Mouse (Mus musculus): ENCODE data around the gene Pik3r5. TPM values are rescaled to one million over a fixed set of nuclear protein-coding genes. Genes with fewer than 3 reads are reported as not detected.

The Pik3r5 gene
- polyA plus RNA-seq, 1 experiment from 2014 or later: 0.27 TPM

- Histone ChIP-seq H3K4me3 (no peak overlapping the region), H3K4me2 (no peak overlapping the region), H3K27ac (no peak overlapping the region), H3K9me3 (replicated peaks) (no peaks in the 10 kb centered on the region), H3K9ac (no peak overlapping the region), H3K4me1 (no peaks in the 10 kb centered on the region), H3K27me3 (replicated peaks) (peaks cover 4% of the 10 kb centered on the region; the same call in 1 of the 2 replicates), H3K36me3 (no peaks in the 10 kb centered on the region)
- WGBS (ENCODE audit: insufficient replicate concordance): 66% methylated on average over 9 of the region's 9 CpGs
- ATAC-seq: no peak
Measured at GRCm38 (mm10) chr11:68440100-68440499, 8.2 kb downstream of the Pik3r5 start.

- no peaks in the 10 kb centered on the region; the same call in 1 of the 2 replicates for H3K27me3 ChIP-seq (replicated peaks)
- 41% methylated on average over 5 of the region's 5 CpGs for WGBS (ENCODE audit: insufficient replicate concordance)
- no peaks in the 10 kb centered on the region for H3K9me3 ChIP-seq (replicated peaks)
- ATAC-seq: no peak
- no peak overlapping the region for H3K4me2 ChIP-seq
- no peaks in the 10 kb centered on the region for H3K36me3 ChIP-seq
- H3K9ac ChIP-seq: no peak overlapping the region
- H3K27ac ChIP-seq: no peak overlapping the region
- H3K4me1 ChIP-seq: no peaks in the 10 kb centered on the region
- H3K4me3 ChIP-seq: no peak overlapping the region
Measured at GRCm38 (mm10) chr11:68440965-68441364, 9.0 kb downstream of the Pik3r5 start.

GRCm38 (mm10) chr11:68442346-68442745, 10.4 kb downstream of the Pik3r5 start:
- H3K4me1 ChIP-seq: no peaks in the 10 kb centered on the region
- ATAC-seq: no peak
- WGBS (ENCODE audit: insufficient replicate concordance): 73% methylated on average over 8 of the region's 8 CpGs

GRCm38 (mm10) chr11:68442983-68443638, 11.2 kb downstream of the Pik3r5 start:
- no peaks in the 10 kb centered on the region; the same call in none of the 2 replicates for H3K27me3 ChIP-seq (replicated peaks)
- no peak overlapping the region for H3K27ac ChIP-seq
- ATAC-seq: no peak
- H3K4me3 ChIP-seq: no peak overlapping the region
- H3K36me3 ChIP-seq: no peaks in the 10 kb centered on the region
- no peaks in the 10 kb centered on the region for H3K4me1 ChIP-seq
- no peak overlapping the region for H3K9ac ChIP-seq
- H3K4me2 ChIP-seq: no peak overlapping the region
- WGBS (ENCODE audit: insufficient replicate concordance): 60% methylated on average over 12 of the region's 12 CpGs
- H3K9me3 ChIP-seq (replicated peaks): no peaks in the 10 kb centered on the region

More at GRCm38 (mm10) chr11:68442346-68442745, 10.4 kb downstream of the Pik3r5 start:
- Histone ChIP-seq H3K36me3 (no peaks in the 10 kb centered on the region), H3K27ac (no peak overlapping the region), H3K9me3 (replicated peaks) (no peaks in the 10 kb centered on the region), H3K4me3 (no peak overlapping the region), H3K9ac (no peak overlapping the region), H3K4me2 (no peak overlapping the region), H3K27me3 (replicated peaks) (no peaks in the 10 kb centered on the region; the same call in none of the 2 replicates)

GRCm38 (mm10) chr11:68445901-68446300, 14.0 kb downstream of the Pik3r5 start:
- no peak for ATAC-seq
- Histone ChIP-seq H3K27ac (no peak overlapping the region), H3K4me2 (no peak overlapping the region), H3K27me3 (replicated peaks) (no peaks in the 10 kb centered on the region; the same call in none of the 2 replicates), H3K4me1 (no peaks in the 10 kb centered on the region), H3K9me3 (replicated peaks) (no peaks in the 10 kb centered on the region), H3K36me3 (no peaks in the 10 kb centered on the region), H3K9ac (no peak overlapping the region), H3K4me3 (no peak overlapping the region)
- 66% methylated on average over 4 of the region's 4 CpGs for WGBS (ENCODE audit: insufficient replicate concordance)

GRCm38 (mm10) chr11:68446547-68446946, 14.6 kb downstream of the Pik3r5 start:
- ATAC-seq: no peak
- 72% methylated on average over 4 of the region's 4 CpGs for WGBS (ENCODE audit: insufficient replicate concordance)
- Histone ChIP-seq H3K27me3 (replicated peaks) (no peaks in the 10 kb centered on the region; the same call in none of the 2 replicates), H3K27ac (no peak overlapping the region), H3K36me3 (no peaks in the 10 kb centered on the region), H3K4me2 (no peak overlapping the region), H3K4me3 (no peak overlapping the region), H3K4me1 (no peaks in the 10 kb centered on the region), H3K9me3 (replicated peaks) (no peaks in the 10 kb centered on the region), H3K9ac (no peak overlapping the region)

- no peak overlapping the region for H3K4me2 ChIP-seq
- H3K36me3 ChIP-seq: no peaks in the 10 kb centered on the region
- no peaks in the 10 kb centered on the region for H3K9me3 ChIP-seq (replicated peaks)
- H3K27me3 ChIP-seq (replicated peaks): no peaks in the 10 kb centered on the region; the same call in none of the 2 replicates
- WGBS (ENCODE audit: insufficient replicate concordance): 40% methylated on average over 2 of the region's 2 CpGs
- H3K4me3 ChIP-seq: no peak overlapping the region
- no peak overlapping the region for H3K27ac ChIP-seq
- H3K4me1 ChIP-seq: no peaks in the 10 kb centered on the region
- ATAC-seq: no peak
- no peak overlapping the region for H3K9ac ChIP-seq
Measured at GRCm38 (mm10) chr11:68447242-68447641, 15.3 kb downstream of the Pik3r5 start.

GRCm38 (mm10) chr11:68448356-68448755, 16.4 kb downstream of the Pik3r5 start:
- Histone ChIP-seq H3K9me3 (replicated peaks) (no peaks in the 10 kb centered on the region), H3K9ac (no peak overlapping the region), H3K4me1 (no peaks in the 10 kb centered on the region), H3K27ac (no peak overlapping the region), H3K4me2 (no peak overlapping the region), H3K36me3 (no peaks in the 10 kb centered on the region), H3K4me3 (no peak overlapping the region), H3K27me3 (replicated peaks) (no peaks in the 10 kb centered on the region; the same call in 1 of the 2 replicates)
- no peak for ATAC-seq
- WGBS (ENCODE audit: insufficient replicate concordance): 59% methylated on average over 7 of the region's 7 CpGs

- Histone ChIP-seq H3K4me2 (no peak overlapping the region), H3K4me3 (no peak overlapping the region)
- 32% methylated on average over 10 of the region's 10 CpGs for WGBS (ENCODE audit: insufficient replicate concordance)
Measured at GRCm38 (mm10) chr11:68451282-68451735, 19.4 kb downstream of the Pik3r5 start.

GRCm38 (mm10) chr11:68451747-68452405, 20.0 kb downstream of the Pik3r5 start:
- H3K27me3 ChIP-seq (replicated peaks): no peaks in the 10 kb centered on the region; the same call in 1 of the 2 replicates
- 39% methylated on average over 5 of the region's 5 CpGs for WGBS (ENCODE audit: insufficient replicate concordance)

More at GRCm38 (mm10) chr11:68451282-68451735, 19.4 kb downstream of the Pik3r5 start:
- no peaks in the 10 kb centered on the region for H3K36me3 ChIP-seq
- H3K9ac ChIP-seq: no peak overlapping the region
- no peaks in the 10 kb centered on the region for H3K9me3 ChIP-seq (replicated peaks)
- no peak for ATAC-seq
- no peaks in the 10 kb centered on the region; the same call in 1 of the 2 replicates for H3K27me3 ChIP-seq (replicated peaks)
- H3K27ac ChIP-seq: no peak overlapping the region
- no peaks in the 10 kb centered on the region for H3K4me1 ChIP-seq

GRCm38 (mm10) chr11:68452740-68453139, 20.8 kb downstream of the Pik3r5 start:
- Histone ChIP-seq H3K27me3 (replicated peaks) (no peaks in the 10 kb centered on the region), H3K9ac (no peak overlapping the region), H3K9me3 (replicated peaks) (no peaks in the 10 kb centered on the region), H3K27ac (no peak overlapping the region), H3K4me1 (no peaks in the 10 kb centered on the region), H3K4me3 (no peak overlapping the region), H3K36me3 (no peaks in the 10 kb centered on the region), H3K4me2 (no peak overlapping the region)
- WGBS (ENCODE audit: insufficient replicate concordance): 76% methylated on average over 8 of the region's 8 CpGs
- no peak for ATAC-seq

More at GRCm38 (mm10) chr11:68451747-68452405, 20.0 kb downstream of the Pik3r5 start:
- Histone ChIP-seq H3K9ac (no peak overlapping the region), H3K36me3 (no peaks in the 10 kb centered on the region), H3K27ac (no peak overlapping the region), H3K4me3 (no peak overlapping the region), H3K4me2 (no peak overlapping the region), H3K9me3 (replicated peaks) (no peaks in the 10 kb centered on the region), H3K4me1 (no peaks in the 10 kb centered on the region)
- ATAC-seq: no peak

- Histone ChIP-seq H3K4me3 (no peak overlapping the region), H3K36me3 (no peaks in the 10 kb centered on the region), H3K4me1 (no peaks in the 10 kb centered on the region), H3K27me3 (replicated peaks) (no peaks in the 10 kb centered on the region), H3K4me2 (no peak overlapping the region), H3K9ac (no peak overlapping the region), H3K27ac (no peak overlapping the region), H3K9me3 (replicated peaks) (no peaks in the 10 kb centered on the region)
- 49% methylated on average over 6 of the region's 6 CpGs for WGBS (ENCODE audit: insufficient replicate concordance)
- ATAC-seq: no peak
Measured at GRCm38 (mm10) chr11:68453301-68453700, 21.4 kb downstream of the Pik3r5 start.

All from liver, embryonic 12.5 days (tissue).